ENCODE assay signal across 18 mouse cellular contexts in genomic region chr3:155866286-155866685, GRCm38 (mm10).
"Had no signal": no experiment of that assay in that cellular context is flagged by ENCODE, and none has a peak within 500 bp of the region (broad histone marks: within the 10 kb centered on the region; RNA-seq: fewer than 3 reads in every experiment).

No protein-coding gene starts in this region.

- H3K27me3 ChIP-seq: neural tube, embryonic 13.5 days; neural tube, embryonic 15.5 days had no signal

- H3K4me2 ChIP-seq: lung, embryonic 14.5 days; midbrain, embryonic 11.5 days; neural tube, embryonic 13.5 days; neural tube, embryonic 15.5 days had no signal

- ATAC-seq: midbrain, embryonic 16.5 days had no signal

- H3K9me3 ChIP-seq: neural tube, embryonic 13.5 days; neural tube, embryonic 15.5 days had no signal

- H3K4me1 ChIP-seq: neural tube, embryonic 13.5 days; neural tube, embryonic 15.5 days had no signal

- H3K9ac ChIP-seq: lung, embryonic 14.5 days; neural tube, embryonic 13.5 days; neural tube, embryonic 15.5 days had no signal

- DNase-seq: lung, adult 18-20 months; lung, embryonic 14.5 days; lung, postnatal 10 days; lung, postnatal 4 days; midbrain, embryonic 14.5 days; retina, postnatal 1 day; right cerebral cortex, adult 18-20 months; right cerebral cortex, postnatal 25 days; right cerebral cortex, postnatal 4 days; spleen, adult 18-20 months; thymus, adult 18-20 months; thymus, postnatal 14 days; thymus, postnatal 36 days had no signal

- H3K36me3 ChIP-seq: neural tube, embryonic 13.5 days; neural tube, embryonic 15.5 days had no signal

- H3K27ac ChIP-seq: neural tube, embryonic 13.5 days; neural tube, embryonic 15.5 days had no signal

- H3K4me3 ChIP-seq: myocyte; neural tube, embryonic 13.5 days; neural tube, embryonic 15.5 days had no signal
